Mouse (Mus musculus) gastrocnemius, postnatal 10 days (tissue): Measurements from ENCODE around the gene 1700012B07Rik. TPM values are rescaled to one million over a fixed set of nuclear protein-coding genes. Genes with fewer than 3 reads are reported as not detected.

Source experiments
- DNase-seq: peaks from one replicate; pipeline ENCODE4 v3.0.0; 2021; ENCODE audit warnings: mixed read lengths
- total RNA-seq, 2 experiments: library from RNA; stranded (reverse); gene quantifications; 2 replicates each; pipeline ENCODE4 v1.2.3; 2021

Gene 1700012B07Rik
- total RNA-seq, 2 experiments from 2014 or later = not detected

DNA sequence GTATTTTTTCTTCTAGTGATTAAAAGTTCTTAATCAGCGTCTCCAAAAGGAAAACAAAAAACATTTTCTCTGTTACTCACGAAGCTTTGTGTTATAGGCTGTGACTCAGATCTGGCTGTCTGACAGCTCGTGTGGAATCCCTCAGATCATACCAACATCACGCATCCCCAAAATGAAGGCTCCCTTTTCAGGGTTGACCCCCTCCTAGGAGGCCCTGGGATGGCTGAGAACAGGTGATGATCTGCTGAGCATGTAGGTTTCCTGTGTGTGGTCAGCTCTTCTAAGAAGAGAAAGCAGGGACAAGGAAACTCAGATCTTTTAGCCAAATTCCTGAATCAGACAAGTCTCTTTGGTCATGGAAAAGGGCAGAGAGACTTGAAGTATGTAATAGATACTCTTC is 82.6 kb downstream of the 1700012B07Rik start:
- DNase-seq = no peak

DNA sequence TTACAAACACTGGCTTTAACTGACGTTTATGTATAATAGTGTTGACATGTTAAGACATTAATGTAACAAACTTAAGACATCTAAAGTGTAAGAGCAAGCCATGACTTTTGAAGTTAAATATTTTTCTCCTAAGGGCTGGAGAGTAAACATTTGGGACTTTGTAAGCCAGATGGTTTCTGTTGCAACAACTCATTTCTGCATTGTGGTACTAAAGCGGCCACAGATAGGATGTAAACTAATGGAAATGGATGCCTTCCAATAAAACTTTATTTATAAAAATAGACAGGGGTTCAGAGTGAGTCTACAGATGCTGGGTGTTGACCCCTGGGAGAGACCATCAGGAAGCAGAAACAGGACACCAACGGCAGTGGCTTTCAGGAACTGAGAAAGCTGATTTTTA is 89.9 kb downstream of the 1700012B07Rik start:
- DNase-seq = no peak

Other genes with a start within 250 kb of the 1700012B07Rik start
- 10 to 100 TPM; 64.0 to 72.0 TPM for gene Wipi1, start 216.1 kb downstream of the 1700012B07Rik start, total RNA-seq
- gene Prkar1a, start 178.6 kb downstream of the 1700012B07Rik start, total RNA-seq = 100 to 1,000 TPM; 246 to 270 TPM
- gene Fam20a, start 105.8 kb downstream of the 1700012B07Rik start, total RNA-seq = 1 to 10 TPM; 4.6 to 7.5 TPM
- gene Abca8b, start 167.8 kb upstream of the 1700012B07Rik start, total RNA-seq = 10 to 100 TPM; 11.3 to 12.1 TPM